Mouse (Mus musculus) thymus, postnatal 10 days (tissue): Measurements from ENCODE around the gene Ptprh.
"Not testable (repeated sequence)": the region's sequence is repeated elsewhere in the genome, so short reads cannot be mapped to it uniquely, and the experiment has no call there.

ENCODE experiments used
- DNase-seq, 2 experiments: peaks; one replicate each; pipeline ENCODE4 v3.0.0; 2021; ENCODE audit warnings: low spot score in 2 of 2

Ptprh gene

DNA sequence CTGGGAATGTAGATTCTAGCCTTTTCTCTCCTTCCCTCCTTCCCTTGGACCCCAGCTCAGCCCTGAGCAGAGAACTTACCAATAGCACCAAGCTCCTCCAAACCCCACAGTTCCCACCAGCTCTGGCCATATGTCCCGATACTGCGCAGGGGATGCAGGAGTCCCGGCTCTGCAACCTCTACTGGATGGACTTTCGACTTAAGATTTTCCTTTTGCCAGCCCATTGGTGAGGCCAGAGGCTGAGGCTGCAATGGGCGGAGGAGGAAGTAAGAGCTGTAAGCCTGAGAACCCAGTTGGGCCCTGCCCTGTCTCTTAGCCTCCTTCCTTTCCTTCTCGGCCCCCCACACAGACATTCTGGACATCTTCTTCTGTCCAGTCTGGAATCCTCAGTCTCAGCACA lies 872 bp downstream of the Ptprh start:
- DNase-seq, result no peak

DNA sequence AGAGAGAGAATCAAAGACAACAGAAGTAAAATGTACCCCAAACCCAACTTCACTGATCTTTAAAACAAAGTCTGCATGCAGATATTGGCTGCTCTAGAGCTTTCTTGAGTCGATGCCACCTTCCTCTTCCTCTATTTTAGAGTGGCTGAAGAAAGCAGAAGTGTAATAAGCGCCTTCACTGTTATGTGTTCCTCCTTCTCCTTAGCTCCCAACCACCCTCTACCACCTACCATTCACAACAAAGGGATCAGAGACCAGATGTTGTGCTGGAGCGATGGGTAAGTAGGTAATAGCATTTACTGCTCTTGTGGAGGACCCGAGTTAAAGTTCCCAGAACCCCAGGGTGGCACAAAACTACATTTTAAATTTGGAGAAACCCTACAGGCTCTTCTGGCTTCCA lies 6.8 kb downstream of the Ptprh start:
- not testable (repeated sequence) for DNase-seq

- not testable (repeated sequence) for DNase-seq
Observed at GRCm38 (mm10) chr7:4581481-4581880, 22.4 kb downstream of the Ptprh start.

- DNase-seq, result not testable (repeated sequence)
Observed at GRCm38 (mm10) chr7:4572361-4572760, 31.5 kb downstream of the Ptprh start.

DNA sequence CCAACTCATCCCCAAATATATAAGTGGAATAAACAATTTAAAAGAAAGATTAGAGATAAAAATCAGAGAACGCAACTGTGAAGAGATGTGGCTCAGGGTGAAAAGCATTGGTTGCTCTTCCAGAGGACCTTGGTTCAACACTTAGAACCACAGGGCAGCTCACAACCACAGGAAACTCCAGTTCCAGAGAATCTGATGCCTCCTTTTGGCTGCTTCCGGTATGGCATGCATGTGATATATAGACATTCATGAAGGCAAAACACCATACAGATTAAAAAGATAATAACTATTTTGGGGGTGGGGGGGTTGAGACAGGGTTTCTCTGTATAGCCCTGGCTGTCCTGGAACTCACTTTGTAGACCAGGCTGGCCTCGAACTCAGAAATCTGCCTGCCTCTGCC lies 41.2 kb downstream of the Ptprh start:
- no peak for DNase-seq

DNA sequence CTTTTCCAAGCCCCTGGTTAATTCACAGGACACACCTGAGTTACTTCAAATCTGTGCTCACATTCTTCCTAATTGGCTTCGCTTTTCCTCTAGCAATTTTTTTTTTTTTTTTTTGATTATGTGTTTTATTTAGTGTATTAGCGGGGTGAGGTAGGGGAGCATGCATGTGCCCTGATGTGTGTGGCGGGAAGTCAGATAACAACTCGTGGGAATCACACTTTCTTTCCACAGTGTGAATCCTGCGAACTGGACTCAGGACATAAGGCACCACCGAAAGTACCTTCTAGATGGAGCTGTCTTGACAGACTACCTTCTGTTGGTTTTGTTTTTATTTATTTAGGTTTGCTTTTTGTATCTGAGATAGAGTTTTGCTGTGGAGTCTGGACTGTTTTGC lies 46.7 kb downstream of the Ptprh start:
- no peak for DNase-seq

GRCm38 (mm10) chr7:4556256-4557166 lies 47.3 kb downstream of the Ptprh start:
- peak; percentile 24 to 78 for DNase-seq

DNA sequence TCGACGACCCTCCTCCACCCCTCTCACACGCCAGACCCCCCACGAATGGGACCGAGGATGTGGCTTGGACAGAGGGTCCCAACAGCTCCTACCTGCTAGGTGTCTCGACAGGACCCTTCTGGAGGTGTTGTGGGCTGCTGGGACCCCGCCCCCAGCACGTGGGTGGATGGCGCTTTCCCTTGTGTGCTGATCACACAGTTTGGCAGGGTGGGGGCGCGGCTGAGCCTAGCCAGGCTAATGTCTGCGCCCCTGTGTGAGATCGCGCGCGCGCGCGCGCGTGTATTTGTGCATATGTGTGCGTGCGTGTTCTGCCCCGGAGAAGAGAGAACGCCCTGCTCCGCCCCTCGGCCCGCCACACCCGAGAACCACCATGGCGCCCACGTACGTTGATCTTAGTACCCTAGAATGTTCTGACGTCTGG lies 56.6 kb downstream of the Ptprh start, which contains the start of gene Syt5:
Syt5 (minus strand) TSS at position 321 of the 421 bp plus-strand sequence.
- no peak for DNase-seq

DNA sequence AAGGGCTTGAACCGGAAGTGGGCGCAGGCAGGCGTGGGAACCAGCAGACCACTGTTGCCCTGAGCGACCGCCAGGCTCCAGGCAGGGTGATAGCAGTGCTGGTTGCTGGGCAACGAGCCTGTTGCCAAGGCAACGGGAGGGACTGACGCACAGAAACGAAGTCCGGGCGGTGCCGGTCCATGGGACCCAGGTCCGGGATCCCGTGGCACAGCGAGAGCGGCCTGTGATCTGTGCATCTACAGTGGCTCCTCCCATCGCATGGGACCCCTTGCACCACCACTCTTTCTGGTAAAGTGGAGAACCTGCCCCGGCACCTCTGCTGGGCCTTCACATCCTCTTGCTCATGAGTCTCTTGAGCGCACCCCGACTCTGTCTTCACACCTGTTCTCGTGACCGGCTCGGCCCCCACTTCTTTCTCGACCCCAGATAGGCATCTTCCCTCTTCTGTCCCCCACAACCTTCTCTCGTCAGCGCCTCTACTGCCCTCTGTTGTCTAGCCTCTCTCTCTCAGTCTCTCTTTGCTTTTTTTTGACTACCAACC lies 57.2 kb downstream of the Ptprh start:
- no peak for DNase-seq

DNA sequence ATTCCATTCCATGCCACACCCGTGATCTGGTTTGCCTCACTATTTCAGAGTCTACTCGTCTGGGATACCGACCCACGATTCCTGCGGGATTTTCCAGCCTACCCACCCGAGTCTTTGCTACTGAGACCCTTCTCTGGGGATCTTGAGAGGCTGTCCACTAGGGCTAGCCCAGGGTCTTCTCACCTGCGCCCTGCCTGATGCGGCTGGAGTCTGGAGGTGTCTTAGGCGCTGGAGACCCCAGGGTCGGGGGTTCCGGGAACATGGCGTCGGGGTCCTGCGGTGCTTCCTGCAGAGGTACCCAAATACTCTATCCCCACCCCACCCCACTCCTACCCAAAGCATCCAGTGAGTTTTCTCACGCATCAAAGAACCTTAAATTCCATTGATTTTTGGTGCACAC lies 57.8 kb downstream of the Ptprh start:
- DNase-seq, result no peak

DNA sequence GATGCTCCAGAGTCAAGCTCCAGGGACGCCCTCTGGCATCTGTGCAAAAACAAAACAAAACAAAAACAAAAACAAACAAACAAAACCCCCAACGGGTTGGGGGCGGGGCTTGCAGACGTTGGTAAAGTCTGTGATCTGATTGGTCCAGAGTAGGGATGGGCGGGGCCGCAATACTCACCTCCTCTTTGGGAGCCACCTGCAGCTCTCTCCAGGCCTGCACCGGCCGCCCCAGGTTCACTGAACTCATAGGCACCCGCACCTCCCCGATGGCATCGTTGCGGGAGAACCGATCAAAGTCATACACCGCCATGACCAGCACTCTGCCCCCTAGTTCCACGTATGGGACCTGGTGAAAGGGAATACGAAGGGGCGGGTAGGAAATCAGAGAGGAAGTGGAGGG lies 61.8 kb downstream of the Ptprh start:
- DNase-seq, result no peak

DNA sequence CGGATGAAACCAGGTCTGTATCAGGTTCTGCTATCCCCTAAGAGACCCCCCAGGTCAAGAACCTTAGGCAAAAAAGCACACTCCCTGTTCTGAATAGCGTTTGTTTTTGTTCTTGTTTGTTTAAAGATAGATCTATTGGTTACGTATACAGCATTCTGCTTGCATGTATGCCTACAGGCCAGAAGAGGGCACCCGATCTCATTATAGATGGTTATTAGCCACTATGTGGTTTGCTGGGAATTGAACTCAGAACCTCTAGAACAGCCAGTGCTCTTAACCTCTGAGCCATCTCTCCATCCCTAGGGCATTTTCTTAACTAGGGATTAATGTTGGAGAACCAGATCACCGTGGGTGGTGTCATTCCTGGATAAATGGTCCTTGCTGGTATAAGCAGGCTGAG lies 62.5 kb downstream of the Ptprh start:
- DNase-seq, result no peak

GRCm38 (mm10) chr7:4539019-4539418 lies 64.8 kb downstream of the Ptprh start:
- no peak for DNase-seq

DNA sequence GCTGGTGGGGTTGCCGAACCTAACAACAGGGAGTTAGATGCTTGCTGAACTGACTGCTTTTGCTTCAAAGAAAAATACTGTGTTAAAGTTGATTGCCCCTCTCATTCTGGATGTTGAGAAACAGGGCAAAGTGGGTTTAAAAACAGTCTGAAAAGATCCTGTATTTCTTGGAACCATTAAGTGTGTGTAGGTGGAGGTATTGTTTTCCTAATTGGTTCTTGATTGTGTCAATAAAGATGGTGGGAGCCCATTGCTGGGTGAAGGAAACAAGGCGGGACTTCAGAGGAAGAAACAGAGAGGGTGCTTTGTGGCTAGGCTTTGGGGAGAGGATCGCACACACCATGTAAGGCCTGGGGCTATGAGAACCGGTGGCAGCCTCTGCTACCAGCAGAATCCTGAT lies 66.7 kb downstream of the Ptprh start:
- no peak for DNase-seq

GRCm38 (mm10) chr7:4536369-4536768 lies 67.5 kb downstream of the Ptprh start:
- DNase-seq, result no peak

GRCm38 (mm10) chr7:4532005-4532729 lies 71.7 kb downstream of the Ptprh start, which contains the start of gene Dnaaf3:
TSS of gene Dnaaf3 (minus strand) at chr7:4532453.
- DNase-seq, result no peak

- DNase-seq, result not testable (repeated sequence)
Observed at GRCm38 (mm10) chr7:4530166-4530565, 73.7 kb downstream of the Ptprh start.

GRCm38 (mm10) chr7:4527302-4527689 lies 76.5 kb downstream of the Ptprh start:
- no peak for DNase-seq

- peak; percentile 62 to 71 for DNase-seq
Observed at GRCm38 (mm10) chr7:4526341-4527301, 77.2 kb downstream of the Ptprh start.

DNA sequence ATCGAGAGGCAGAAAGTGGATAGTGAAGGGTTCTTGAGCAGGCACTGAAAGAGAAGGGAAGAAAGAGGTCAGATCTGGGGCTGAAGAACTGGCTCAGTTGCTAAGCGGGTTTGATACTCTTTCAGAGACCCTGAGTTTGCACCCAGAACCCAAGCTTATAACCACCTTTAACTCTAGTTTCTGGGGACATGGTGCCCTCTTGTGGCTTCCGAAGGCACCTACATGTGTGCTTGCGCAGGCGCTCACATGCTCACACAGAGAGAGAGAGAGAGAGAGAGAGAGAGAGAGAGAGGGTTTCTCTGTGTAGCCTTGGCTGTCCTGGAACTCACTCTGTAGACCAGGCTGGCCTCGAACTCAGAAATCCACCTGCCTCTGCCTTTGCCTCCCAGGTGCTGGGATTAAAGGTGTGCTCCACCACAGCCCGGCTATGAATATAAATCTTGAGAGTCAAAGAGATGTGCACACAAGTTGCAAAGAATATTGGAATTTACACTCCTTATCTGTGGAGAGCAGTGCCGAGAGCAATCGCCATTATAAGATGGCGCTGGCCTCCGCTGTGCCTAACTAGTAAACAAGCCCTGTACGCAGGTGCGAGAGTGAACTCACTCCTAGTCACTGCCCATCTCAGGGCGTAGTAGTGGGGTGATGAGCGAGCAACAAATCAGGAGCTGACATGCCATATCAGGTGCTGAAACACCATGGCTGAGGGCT lies 79.5 kb downstream of the Ptprh start, which contains the start of gene Tnni3:
Tnni3 (minus strand) TSS at position 18 of the 711 bp plus-strand sequence.
- peak in 1 of 2 experiments; percentile 54 for DNase-seq
